ENCODE assay signal across 12 mouse cellular contexts in the genomic region with DNA sequence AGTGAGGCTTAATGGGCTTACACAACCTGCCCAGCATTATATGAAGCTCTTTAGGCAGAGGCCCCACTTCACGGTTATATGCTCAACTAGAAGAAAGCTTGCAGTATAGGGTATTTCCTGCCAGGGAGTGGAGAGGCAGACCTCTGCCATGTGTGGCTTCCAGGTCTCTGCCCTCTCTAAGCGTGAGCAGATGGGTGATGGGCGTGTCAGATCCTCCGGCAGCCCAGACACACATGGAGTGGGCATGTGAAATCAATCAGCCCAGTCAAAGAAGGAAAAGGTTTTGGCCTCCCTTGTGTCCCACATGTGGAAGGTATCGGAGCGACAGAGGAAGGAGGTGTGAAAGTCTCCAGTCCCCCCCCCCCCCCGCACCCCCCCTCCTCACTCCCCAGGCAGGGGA.
A peak's percentile ranks its signal among the peaks of the same experiment; 100 is the strongest.
DNase-seq lines count a peak whose midpoint lies in the region; ATAC-seq lines count a peak whose summit lies in the region.
"Had no signal": no experiment of that assay in that cellular context is flagged by ENCODE, and none has a peak within 500 bp of the region (broad histone marks: within the 10 kb centered on the region; RNA-seq: fewer than 3 reads in every experiment).

No protein-coding gene starts in this region.

- no peak overlapping the region for H3K27ac ChIP-seq in limb, embryonic 12.5 days
- H3K27ac ChIP-seq in intestine, embryonic 16.5 days (ENCODE audit: low read length) = no peak overlapping the region
- H3K27ac ChIP-seq: heart, embryonic 13.5 days; midbrain, embryonic 15.5 days had no signal

- peaks cover 29% of the 10 kb centered on the region for H3K4me1 ChIP-seq in limb, embryonic 12.5 days (replicated peaks)
- no peaks in the 10 kb centered on the region for H3K4me1 ChIP-seq in intestine, embryonic 16.5 days (ENCODE audit: control insufficient read depth, insufficient read depth, low read length)
- H3K4me1 ChIP-seq: heart, embryonic 13.5 days; midbrain, embryonic 15.5 days had no signal

- ATAC-seq in limb, embryonic 12.5 days (ENCODE audit: insufficient number of reproducible peaks, insufficient read depth, low FRiP score, low TSS enrichment, low read depth) = peak; percentile 83
- no peak for ATAC-seq in intestine, embryonic 16.5 days
- ATAC-seq: intestine, postnatal 0 days; midbrain, embryonic 15.5 days had no signal

- DNase-seq in left cerebral cortex, postnatal 4 days = peak; percentile 36
- DNase-seq in left cerebral cortex, postnatal 14 days (ENCODE audit: low spot score in 2 of 2) = no peak
- DNase-seq in embryo, embryonic 11.5 days (ENCODE audit: low read depth, low spot score) = peak; percentile 14
- DNase-seq in thymus, postnatal 25 days = peak; percentile 63
- no peak for DNase-seq in left cerebral cortex, postnatal 25 days (ENCODE audit: low spot score in 2 of 2)
- no peak for DNase-seq in heart, postnatal 14 days
- DNase-seq: lung, embryonic 14.5 days had no signal

- H3K4me2 ChIP-seq in limb, embryonic 12.5 days = peak overlapping the region; percentile 13; the same call in 1 of the 2 replicates
- no peak overlapping the region for H3K4me2 ChIP-seq in intestine, embryonic 16.5 days (ENCODE audit: low read depth, low read length)
- H3K4me2 ChIP-seq: heart, embryonic 13.5 days; lung, embryonic 14.5 days; midbrain, embryonic 15.5 days had no signal

- 0 out of 2 replicates have a peak, but pooled peaks cover 16% of the 10 kb centered on the region for H3K27me3 ChIP-seq in limb, embryonic 12.5 days
- H3K27me3 ChIP-seq in intestine, embryonic 16.5 days (replicated peaks; ENCODE audit: control insufficient read depth, insufficient read depth, low read length) = no peaks in the 10 kb centered on the region
- H3K27me3 ChIP-seq: midbrain, embryonic 15.5 days had no signal

- H3K9me3 ChIP-seq in limb, embryonic 12.5 days = no peaks in the 10 kb centered on the region
- H3K9me3 ChIP-seq in intestine, embryonic 16.5 days (ENCODE audit: control insufficient read depth, low read length) = no peaks in the 10 kb centered on the region
- H3K9me3 ChIP-seq: heart, embryonic 13.5 days; midbrain, embryonic 15.5 days had no signal

- no peak overlapping the region for H3K4me3 ChIP-seq in limb, embryonic 12.5 days (replicated peaks)
- H3K4me3 ChIP-seq in intestine, embryonic 16.5 days (ENCODE audit: low read length) = no peak overlapping the region
- H3K4me3 ChIP-seq: heart, embryonic 13.5 days; midbrain, embryonic 15.5 days had no signal

- no peaks in the 10 kb centered on the region for H3K36me3 ChIP-seq in limb, embryonic 12.5 days
- no peaks in the 10 kb centered on the region for H3K36me3 ChIP-seq in intestine, embryonic 16.5 days (ENCODE audit: control insufficient read depth, insufficient read depth, low read length)
- H3K36me3 ChIP-seq: heart, embryonic 13.5 days; midbrain, embryonic 15.5 days had no signal

- WGBS in limb, embryonic 12.5 days = 15% methylated on average over 7 of the region's 7 CpGs
- WGBS in intestine, embryonic 16.5 days = 55% methylated on average over 6 of the region's 7 CpGs

- no peak overlapping the region for H3K9ac ChIP-seq in limb, embryonic 12.5 days (replicated peaks)
- no peak overlapping the region for H3K9ac ChIP-seq in intestine, embryonic 16.5 days (ENCODE audit: low read depth, low read length)
- H3K9ac ChIP-seq: heart, embryonic 13.5 days; lung, embryonic 14.5 days; midbrain, embryonic 15.5 days had no signal

- intact Hi-C loops in left cerebral cortex, postnatal 4 days (cut with DNase I) = no loop called here
- intact Hi-C loops in left cerebral cortex, postnatal 14 days (cut with DNase I) = no loop called here
- intact Hi-C loops in left cerebral cortex, postnatal 25 days (cut with DNase I) = no loop called here
- intact Hi-C loops in heart, postnatal 14 days (cut with DNase I) = no loop called here

Comparison
In these comparisons a context has a peak if more than half of its experiments do, and no peak if none do; other contexts are left out.
1. DNase-seq: peak in left cerebral cortex, postnatal 4 days (single experiment), embryo, embryonic 11.5 days (single experiment) and thymus, postnatal 25 days (single experiment); none in left cerebral cortex, postnatal 14 days (0 of 2), left cerebral cortex, postnatal 25 days (0 of 2) and heart, postnatal 14 days (0 of 2).